Mouse (Mus musculus) embryonic fibroblast, embryonic 13.5 days (primary cell): ENCODE results near the gene D330045A20Rik.

Source experiments
- CTCF ChIP-seq: IDR thresholded peaks from 2 replicates; pipeline ENCODE4 v1.5.1; 2011; ENCODE audit warnings: mild to moderate bottlenecking, control low read depth, low read length, moderate library complexity, borderline replicate concordance; ENCODE audit not compliant: insufficient read depth
- POLR2A ChIP-seq: IDR thresholded peaks from 2 replicates; pipeline ENCODE4 v1.6.1; 2011; ENCODE audit warnings: low read depth, mild to moderate bottlenecking, control low read depth, low read length, moderate library complexity

- TF ChIP-seq POLR2A (no peak), CTCF (no peak)
Observed at GRCm38 (mm10) chrX:139516156-139516555, 36.0 kb downstream of the D330045A20Rik start.
